Mouse (Mus musculus) adrenal gland, adult (tissue): ENCODE measurements around the gene Snrpd2.

ENCODE experiments used
- DNase-seq, 2 experiments: peaks; one replicate each; pipeline ENCODE4 v3.0.0; 2022 to 2023; ENCODE audit warnings: low spot score in 1 of 2; ENCODE audit not compliant: inconsistent age in 2 of 2

The Snrpd2 gene

DNA sequence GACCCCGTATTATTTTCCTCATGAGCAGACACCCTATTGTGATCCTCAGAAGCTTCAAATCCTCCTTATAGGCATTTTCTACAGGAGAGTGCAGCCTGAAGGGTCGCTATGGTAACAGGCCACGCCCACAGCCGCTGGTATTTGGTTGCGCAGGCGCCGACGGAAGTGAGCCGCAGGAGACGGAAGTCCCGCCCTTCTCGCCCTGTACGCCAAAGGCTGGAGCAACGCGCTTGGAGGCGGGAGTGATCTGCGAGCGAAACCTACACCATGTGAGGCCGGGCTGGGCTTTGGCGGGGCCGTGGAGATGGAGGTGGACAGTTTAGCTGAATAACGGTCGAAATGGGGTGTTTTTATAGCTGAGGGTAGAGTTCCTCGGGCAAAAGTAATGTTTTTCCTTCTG lies at the start of gene Snrpd2:
Gene Snrpd2, plus strand, starts transcription at position 97 of the 400 bp plus-strand sequence.
- peak; percentile 96 to 99 for DNase-seq

DNA sequence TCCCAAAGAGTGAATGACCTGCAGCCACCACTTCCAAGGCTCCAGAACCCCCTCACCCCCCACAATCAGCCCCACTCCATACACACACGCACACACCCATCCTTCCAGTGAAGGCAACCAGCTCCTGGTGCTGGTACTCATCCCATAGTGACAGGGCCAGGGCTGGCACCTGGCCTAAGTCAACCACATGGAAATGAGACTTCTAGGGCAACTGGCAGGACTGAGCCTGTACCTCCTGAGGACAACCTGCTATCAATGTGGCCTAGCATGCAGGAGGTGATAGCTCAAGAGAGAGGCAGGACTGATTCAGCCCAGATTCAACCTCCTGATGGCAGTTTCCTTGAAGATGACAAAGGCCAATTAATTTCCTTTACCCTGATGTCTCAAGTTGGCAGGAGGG lies 49.2 kb upstream of the Snrpd2 start:
- DNase-seq: no peak

DNA sequence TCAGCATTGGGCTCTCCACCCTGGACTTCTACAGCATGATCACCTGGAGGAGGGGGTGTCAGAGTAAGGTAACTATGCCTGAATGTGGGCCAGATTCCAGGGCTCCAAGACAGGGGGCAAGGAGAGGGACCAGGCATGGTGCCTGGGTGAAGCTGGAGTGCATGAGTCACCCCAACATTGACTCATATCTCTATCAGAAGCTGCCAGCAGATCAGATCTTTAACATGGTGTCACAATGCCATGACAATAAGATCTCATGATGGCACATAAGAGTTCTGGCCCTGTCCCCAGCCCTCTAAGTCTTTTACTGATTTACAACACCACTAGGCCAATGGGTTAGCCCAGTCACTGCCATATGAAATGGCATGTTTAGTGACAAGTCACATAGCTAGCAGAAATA lies 45.8 kb upstream of the Snrpd2 start:
- DNase-seq: peak; percentile 48 to 78

DNA sequence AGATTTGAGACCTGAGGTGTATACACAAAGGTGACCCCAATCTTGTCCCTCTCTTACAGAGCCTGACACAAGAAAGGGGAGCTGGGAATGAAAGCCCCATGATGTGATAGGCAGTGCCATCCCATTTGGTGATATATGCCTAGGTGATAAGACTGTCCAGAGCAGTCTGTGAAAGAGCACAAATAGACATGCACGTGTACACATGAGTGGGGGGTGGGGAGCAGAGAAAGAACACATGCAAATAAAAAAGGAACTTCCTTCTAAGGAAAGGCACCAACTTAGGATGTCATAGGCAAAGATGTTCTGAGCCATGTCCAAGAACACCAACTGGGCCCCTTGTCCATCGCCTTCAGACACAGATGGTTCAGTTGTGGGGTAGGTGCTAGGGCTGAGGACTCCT lies 45.0 kb upstream of the Snrpd2 start:
- no peak for DNase-seq

DNA sequence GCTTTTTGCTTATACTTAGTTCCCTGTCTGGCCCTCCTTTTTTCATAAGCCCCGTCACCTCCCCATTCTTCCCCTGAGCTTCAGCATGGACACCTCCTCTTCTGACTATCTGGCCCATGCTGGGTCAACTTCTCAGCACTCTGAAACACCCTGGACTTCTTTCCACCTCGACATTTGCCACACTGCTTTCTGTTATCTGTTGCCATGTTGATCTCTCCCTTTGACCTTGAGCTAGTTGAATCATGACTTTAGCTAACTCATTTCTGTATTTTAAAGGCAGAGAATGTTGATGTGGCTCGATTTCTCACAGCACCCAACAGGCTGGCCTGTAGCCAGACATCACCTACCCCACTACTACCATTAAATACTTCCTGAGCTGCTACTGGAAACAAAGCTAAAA lies 42.1 kb upstream of the Snrpd2 start:
- DNase-seq: peak; percentile 59 to 83

DNA sequence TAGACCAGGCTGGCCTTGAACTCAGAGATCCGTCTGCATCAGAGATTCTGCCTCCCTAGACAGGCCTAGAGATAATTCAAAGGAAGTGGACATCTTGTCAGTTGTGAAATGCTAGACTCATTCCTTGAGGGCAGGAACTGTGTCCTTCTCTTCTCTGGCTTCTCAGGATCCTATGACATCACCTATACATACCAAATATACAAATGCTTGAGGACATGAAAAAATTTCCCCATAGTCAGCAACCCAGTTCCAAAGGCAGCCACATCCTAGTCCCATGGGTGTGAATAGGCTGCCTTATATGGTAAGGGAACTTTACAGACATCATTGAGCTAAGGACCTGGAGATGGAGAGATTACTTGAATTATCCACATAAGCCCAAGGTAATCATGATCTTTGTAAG lies 40.0 kb upstream of the Snrpd2 start:
- DNase-seq: peak in 1 of 2 experiments; percentile 60

DNA sequence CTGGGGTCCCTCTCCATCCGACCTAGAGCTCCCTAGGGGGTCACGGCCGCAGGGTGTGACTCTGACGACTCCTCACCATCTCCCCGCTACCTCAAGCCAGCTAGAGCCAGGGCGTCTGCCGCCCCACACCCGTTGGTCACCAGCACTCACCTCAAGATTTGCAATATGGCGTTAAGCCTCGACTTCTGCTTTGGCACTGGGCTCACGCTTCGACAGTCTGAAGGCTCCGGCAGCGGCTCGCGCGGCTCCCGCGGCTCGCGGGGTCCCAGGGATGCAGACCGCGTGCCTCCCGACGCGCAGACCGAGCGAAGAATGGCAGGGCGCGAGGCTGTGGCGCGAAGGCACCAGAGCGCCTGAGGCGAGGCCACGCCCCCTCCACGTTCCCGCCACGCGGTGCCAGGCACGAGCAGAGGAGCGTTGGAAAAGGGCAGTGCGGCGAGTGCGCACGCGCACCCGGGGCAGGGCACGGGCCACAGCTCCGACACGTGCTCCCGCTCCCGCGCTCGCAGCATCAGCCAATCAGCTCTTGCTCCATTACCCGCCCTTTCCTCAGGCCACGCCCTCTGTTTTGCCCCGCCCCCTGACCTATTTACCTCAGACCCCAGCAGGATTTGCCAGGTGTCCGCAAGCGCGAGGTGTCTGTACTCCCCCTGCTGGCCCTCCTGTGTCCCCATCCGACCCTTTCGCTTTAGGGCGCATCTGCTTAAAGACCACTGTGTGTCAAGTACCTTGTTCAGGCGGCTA lies 31.3 kb upstream of the Snrpd2 start, which contains the start of gene Gm4969:
Gene Gm4969, minus strand, starts transcription at position 341 of the 744 bp plus-strand sequence.
- DNase-seq: peak; percentile 76 to 79

DNA sequence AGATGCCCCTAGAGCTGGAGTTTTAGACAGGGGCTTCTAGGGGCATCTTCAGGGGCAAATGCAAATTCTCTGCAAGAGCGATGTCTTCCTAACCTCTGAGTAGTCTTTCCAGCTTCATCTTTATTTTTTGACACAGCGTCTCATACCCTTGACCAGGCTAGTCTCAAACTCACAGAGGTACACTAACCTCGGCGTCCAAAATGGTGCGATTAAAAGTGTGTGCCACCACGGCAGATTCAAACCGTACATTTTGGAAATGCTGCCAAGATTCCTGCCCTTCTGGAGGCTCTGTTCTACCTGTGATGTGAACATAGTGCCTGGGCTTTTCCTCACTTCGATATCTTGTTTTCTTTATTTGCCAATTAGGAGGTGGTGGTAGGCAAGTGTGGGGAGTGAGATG lies 30.4 kb upstream of the Snrpd2 start:
- DNase-seq: no peak

DNA sequence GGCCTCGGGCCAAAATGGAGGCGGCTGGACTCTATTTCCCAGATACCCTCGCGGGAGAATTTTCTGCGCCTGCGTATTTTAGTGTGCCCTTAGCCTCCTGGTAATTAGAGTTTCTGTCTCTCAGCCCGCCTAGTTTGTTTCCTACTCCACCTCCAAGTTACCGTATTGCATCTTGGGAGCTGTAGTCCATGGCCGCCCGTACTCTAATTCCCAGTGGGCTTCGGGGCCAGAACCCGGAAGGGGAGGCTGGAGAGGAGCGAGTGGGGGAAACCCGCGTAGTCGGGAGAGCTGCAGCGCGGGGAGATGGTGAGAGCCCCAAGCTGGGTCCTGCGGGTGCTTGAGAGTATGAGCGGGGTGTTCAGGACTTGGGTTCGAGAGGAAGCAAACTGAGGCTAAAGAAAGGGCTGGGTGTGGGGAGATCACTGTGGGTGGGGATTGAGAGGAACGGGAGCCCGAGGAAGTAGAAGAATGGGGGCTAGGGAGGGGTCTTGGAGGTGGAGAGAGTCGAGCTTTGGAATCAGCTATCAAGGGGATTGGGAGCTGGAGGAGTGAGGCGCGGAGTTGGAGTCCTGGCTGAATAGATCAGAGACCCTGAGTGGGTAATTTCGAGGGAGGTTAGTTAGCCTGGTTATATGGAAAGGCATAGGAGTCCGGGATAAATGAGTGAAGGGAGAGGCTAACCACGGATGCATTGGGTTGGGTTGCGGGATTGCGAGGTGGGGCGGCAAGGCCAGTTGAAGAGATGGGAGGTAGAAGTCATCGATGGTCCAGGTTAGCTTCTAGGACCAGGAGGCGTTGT lies 29.7 kb upstream of the Snrpd2 start, which contains the start of gene Fbxo46:
Gene Fbxo46, plus strand, starts transcription at position 229 of the 799 bp plus-strand sequence.
- DNase-seq: peak; percentile 94 to 97

DNA sequence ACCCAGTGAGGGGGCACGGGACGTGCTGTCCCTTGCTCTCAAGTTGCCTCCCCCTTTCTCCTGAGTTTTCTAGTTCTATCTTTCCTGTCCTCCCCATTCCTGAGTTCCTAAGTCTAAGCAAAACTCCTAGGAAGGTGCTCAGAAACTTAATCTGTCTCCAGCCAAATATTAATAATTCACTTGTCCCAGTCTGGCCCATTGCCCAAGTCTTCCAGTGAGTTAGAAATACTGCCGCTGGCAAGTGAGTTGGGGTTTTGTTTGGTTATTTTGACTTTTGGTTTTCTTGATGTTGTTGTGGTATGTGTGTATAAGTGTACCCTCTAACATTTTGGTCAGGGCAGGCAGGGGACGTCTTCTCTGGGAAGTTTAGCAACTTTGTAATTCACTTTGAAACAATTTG lies 27.8 kb upstream of the Snrpd2 start:
- DNase-seq: peak in 1 of 2 experiments; percentile 70

DNA sequence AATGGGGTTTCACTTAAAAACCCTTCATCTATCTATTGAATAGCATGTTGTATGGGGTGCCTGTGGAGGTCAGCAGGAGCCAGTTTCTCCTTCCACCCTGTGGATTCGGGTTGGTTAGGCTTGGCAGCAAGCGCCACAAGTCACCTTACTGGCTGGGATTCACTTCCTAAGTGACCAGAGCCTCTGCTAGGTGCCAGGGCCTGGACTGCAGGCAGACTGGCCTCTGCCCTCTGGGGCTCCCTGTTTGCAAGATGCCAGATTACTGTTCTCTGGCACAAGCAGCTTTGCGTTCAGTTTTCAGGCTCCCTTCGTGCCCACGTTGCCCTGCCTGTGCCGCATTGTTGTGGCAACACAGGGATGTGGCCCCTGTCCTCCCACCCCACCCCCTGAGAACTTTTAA lies 24.8 kb upstream of the Snrpd2 start:
- no peak for DNase-seq

DNA sequence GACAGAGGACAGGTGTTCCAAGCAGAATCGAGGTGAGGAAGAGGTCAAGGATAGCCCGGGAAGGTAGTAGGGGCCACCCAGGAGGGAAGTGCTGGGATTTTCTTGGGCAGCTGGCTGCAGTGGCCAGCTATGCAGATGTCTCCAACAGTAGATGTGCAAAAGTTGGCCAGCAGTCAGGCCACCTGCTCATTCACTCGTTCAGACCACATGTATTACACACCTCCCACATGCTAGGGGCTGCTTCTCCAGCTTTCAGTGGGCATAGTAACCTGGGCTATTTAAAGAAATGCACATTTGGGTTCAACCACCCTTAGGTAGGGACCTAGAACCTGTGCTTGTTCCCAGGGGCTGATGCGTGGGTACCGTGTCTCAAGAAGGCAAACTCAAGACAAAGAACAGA lies 21.8 kb upstream of the Snrpd2 start:
- no peak for DNase-seq

DNA sequence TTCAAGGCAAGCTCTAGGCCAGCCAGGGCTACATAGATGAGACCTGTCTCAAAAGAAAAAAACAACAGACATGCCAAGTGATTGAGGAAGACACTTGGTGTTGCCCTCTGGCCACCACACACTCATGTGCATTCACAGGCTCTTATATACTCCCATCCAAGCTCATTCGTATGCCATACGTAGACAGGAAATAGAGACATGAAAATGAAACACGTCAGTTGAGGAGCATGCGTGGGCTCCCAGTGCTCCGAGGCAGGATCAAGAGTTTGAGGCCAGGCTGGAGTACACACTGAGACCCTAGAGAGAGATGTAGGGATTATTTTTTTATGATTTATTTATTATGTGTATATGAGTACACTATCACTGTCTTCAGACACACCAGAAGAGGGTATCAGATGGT lies 20.1 kb upstream of the Snrpd2 start:
- DNase-seq: no peak

DNA sequence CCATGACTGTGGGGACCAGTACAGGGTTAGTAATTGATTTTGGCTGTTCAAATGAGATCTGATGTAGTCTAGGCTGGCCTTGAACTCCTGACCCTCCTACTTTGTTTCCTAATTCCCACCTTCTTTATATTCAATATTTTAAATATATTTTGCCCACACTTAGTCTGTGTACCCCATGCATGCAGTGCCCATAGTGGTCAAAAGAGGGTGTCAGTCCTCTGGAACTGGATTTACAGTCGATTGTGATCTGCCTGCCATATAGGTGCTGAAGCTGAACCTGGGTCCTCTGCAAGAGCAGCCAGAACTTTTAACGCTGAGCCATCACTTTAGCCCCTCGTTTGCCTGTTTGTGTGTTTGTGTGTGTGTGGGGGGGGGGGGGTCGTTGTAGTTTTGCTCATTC lies 18.9 kb upstream of the Snrpd2 start:
- DNase-seq: peak in 1 of 2 experiments; percentile 76

DNA sequence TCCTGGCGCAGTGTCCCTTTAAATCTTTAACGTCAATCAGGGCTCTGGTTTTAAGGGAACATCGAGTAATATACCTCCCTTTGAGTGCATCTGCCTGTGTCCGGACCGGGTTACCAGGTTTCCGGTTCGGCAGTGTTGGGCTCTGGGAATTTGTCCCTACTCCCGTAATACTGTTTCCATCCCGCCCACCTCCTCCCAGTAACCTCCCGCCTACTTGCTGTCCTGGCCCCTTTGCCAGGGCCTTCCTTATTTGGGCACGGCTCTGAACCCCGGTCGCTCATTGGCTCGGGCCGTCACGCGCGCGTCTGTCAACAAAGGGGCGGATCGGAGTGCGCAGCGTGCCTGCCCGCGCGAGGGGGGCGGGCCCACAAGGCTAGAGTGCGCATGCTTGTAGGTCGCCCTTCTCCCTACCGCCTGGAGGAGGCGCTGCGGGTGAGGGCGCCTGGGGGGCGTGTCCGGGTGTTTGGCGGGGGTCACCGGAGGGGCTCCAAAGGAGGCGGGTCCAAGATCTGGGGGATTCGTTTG lies 18.1 kb upstream of the Snrpd2 start:
- peak; percentile 99 for DNase-seq

DNA sequence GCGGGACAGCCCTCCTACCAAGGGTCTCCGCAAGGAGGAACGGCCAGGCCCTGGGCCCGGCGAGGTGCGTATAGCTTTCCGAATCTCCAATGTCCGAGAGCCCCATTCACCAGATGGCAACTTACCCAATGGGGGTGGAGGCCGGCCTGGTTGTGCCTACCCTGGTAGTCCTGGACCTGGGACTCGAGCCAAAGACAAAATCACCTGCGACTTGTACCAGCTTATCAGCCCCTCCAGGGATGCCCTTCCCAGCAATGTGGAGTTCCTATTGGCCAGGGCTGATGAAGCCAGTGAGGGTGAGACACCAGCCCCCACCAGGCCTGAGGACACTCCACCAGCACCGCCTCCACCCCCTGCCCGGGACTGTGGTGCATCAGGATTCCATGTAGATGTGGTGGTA lies 13.4 kb upstream of the Snrpd2 start:
- peak in 1 of 2 experiments; percentile 40 for DNase-seq

DNA sequence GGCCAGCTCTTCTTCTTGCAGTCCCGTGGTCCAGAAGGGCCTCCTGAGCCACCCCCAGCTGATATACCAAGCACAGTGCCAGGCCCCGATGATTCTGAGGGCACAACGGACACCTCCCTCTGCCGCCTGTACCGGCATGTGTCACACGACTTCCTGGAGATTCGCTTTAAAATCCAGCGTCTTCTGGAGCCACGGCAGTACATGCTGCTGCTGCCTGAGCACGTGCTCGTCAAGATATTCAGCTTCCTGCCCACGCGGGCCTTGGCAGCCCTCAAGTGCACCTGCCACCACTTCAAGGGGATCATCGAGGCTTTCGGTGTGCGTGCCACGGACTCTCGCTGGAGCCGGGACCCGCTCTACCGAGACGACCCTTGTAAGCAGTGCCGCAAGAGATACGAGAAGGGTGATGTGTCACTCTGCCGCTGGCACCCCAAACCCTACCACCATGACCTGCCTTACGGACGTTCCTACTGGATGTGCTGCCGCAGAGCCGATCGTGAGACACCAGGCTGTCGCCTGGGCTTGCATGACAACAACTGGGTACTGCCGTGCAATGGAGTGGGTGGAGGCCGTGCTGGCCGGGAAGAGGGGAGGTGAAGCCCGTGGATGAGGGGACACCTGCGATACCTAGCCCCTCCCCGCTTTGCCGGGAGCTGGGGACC lies 12.7 kb upstream of the Snrpd2 start:
- DNase-seq: peak in 1 of 2 experiments; percentile 39

DNA sequence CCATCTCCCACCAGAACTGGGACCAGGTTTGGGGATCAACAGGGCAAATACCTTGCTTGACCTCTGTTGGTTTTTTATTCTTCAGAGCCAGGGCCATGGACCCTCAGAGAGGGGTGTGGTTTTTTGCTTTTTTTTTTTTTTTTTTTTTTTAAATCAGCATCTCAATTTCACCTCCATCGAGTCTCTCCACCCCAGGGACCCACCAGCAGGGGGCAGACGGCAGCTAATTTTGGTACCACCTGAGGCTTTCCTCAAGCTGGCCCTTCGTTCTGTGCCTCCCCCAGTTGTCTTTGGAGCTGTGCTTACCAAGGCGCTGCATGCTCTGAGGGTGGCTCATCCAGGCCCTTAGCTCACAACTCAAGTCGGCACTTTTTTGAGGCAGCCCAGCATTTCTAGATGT lies 12.1 kb upstream of the Snrpd2 start:
- peak in 1 of 2 experiments; percentile 76 for DNase-seq

DNA sequence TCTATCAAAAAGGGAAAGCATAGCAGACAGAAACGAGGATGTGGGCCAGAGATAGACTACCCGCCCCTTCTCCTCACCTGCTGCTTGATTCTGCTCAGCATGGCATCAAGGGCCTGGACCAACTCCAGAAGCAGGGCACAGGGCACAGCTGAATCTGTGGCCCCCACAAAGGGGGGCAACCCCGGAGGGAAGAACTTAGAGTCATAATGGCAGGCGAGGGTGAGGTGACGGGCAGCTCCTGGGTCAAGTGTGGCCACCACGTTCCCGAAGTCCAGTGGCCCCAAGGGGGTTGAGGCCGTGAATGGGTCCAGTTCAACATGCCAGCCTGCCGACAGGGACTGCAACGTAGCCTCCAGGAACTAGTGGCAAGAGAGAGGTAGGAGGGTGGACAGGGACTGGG lies 2.7 kb upstream of the Snrpd2 start:
- DNase-seq: no peak

DNA sequence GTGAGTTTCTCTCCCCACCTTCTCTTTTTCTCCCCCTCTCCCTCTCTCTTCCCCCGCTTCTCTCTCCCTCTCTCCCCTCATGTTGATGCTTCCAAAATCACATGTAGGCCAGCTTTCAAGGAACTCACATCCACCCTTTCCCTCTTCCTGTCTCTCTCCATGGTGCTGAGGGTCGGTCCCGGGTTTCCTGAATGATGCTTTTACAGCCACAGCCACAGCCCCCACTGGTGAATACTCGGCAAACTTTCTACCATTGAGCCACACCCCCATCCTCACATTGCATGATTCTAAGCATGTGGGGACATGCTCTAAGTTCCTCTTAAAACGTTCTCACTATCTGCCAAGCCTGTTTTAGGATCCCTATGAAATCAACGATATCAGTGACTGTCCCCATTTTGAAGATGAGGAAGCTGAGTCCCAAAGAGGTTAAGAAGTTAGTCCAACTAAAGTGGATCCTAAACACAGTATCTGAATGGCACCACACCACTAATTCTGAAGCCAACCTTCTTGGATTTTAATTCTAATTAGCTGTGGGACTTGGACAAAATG lies 2.0 kb upstream of the Snrpd2 start:
- no peak for DNase-seq
